Mouse (Mus musculus) liver, embryonic 12.5 days (tissue): ENCODE measurements around the gene Eif3d. TPM values are rescaled to one million over a fixed set of nuclear protein-coding genes. Genes with fewer than 3 reads are reported as not detected.

Source experiments
- ATAC-seq: fragments of 200-750 bp; cut with Nextera tagmentation; 2 replicates; pipeline ENCODE4 v1.8.0; 2017; ENCODE audit warnings: moderate number of reproducible peaks, mild to moderate bottlenecking, moderate library complexity
- H3K27ac ChIP-seq: fragments of 300-500 bp; sonication (generic); 2 replicates; pipeline ENCODE4 v1.5.1; 2016; ENCODE audit warnings: mild to moderate bottlenecking
- H3K27me3 ChIP-seq: fragments of 300-500 bp; sonication (generic); replicated peaks from 2 replicates; pipeline ENCODE4 v1.6.1; 2016; ENCODE audit warnings: mild to moderate bottlenecking, moderate library complexity
- H3K36me3 ChIP-seq: fragments of 300-500 bp; sonication (generic); 2 replicates; pipeline ENCODE4 v1.6.1; 2016; ENCODE audit warnings: mild to moderate bottlenecking, moderate library complexity
- H3K4me1 ChIP-seq: fragments of 300-500 bp; sonication (generic); 2 replicates; pipeline ENCODE4 v1.6.1; 2016
- H3K4me2 ChIP-seq: fragments of 300-500 bp; sonication (generic); 2 replicates; pipeline ENCODE4 v1.6.1; 2016; ENCODE audit warnings: mild to moderate bottlenecking, moderate library complexity
- H3K4me3 ChIP-seq: fragments of 300-500 bp; sonication (generic); 2 replicates; pipeline ENCODE4 v1.5.1; 2016; ENCODE audit warnings: mild to moderate bottlenecking, moderate library complexity
- H3K9ac ChIP-seq: fragments of 300-500 bp; sonication (generic); 2 replicates; pipeline ENCODE4 v1.6.1; 2016; ENCODE audit warnings: mild to moderate bottlenecking, moderate library complexity
- H3K9me3 ChIP-seq: fragments of 300-500 bp; sonication (generic); replicated peaks from 2 replicates; pipeline ENCODE4 v1.6.1; 2016; ENCODE audit warnings: mild to moderate bottlenecking, moderate library complexity
- WGBS: fragments of 180-500 bp; shearing (Covaris S2); methylation state at CpG from one replicate; pipeline ENCODE4 v1.1.7; 2016; ENCODE audit not compliant: insufficient replicate concordance; 5-methylcytosine and 5-hydroxymethylcytosine counted together
- polyA plus RNA-seq: library from polyadenylated mRNA; unstranded; fragments of >200 nt; fragmentation: Nextera tagmentation; extraction: Ambion mirVana; gene quantifications from 2 replicates; pipeline ENCODE4 v1.2.1, GENCODE M21; 2016

The Eif3d gene
- polyA plus RNA-seq, 1 experiment from 2014 or later, result 271 TPM

DNA sequence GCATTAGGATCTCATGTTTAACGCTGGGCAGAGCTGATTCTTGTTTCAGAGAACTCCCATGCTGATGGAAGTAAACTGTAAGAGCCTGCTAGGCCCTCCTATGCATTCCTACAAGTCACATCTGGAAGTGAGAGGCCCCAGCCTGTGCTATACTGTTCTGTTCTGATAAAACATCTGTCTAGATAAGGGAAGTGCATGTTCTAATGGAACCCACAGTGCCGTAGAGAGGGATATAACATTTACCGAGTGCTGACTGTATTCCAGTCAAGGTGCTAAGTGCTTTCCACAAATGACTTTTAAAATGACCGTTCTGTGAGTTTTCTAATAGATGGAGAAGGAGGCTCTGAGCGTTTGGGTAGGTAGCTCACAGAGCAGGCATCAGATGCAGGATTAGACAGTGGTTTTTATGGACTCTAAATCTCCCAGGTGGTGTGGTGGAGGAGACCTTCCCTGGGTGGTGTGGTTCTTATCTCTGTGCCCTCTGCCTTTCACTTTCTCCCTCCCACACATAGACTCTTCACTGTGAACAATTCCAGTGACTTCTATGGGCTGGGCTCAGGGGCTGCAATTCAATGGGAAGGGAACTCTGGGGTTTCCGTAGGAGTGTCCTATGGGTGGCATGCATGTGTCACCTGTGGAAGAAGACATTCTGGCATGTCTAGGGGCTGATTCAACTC is 3.7 kb upstream of the Eif3d start:
- Histone ChIP-seq H3K9me3 (no peaks in the 10 kb centered on the region), H3K36me3 (no peaks in the 10 kb centered on the region; the same call in 1 of the 2 replicates), H3K9ac (peak overlapping the region; percentile 61), H3K4me2 (peak overlapping the region; percentile 64), H3K27ac (peak overlapping the region; percentile 96), H3K4me3 (peak overlapping the region; percentile 17), H3K4me1 (peaks cover 76% of the 10 kb centered on the region), H3K27me3 (peaks cover 4% of the 10 kb centered on the region)
- 34% methylated on average over 6 of the region's 6 CpGs for WGBS
- ATAC-seq, result peak; percentile 90

GRCm38 (mm10) chr15:77969940-77970469 is 608 bp downstream of the Eif3d start:
- no peaks in the 10 kb centered on the region for H3K27me3 ChIP-seq
- H3K4me3 ChIP-seq, result peak overlapping the region; percentile 86
- peak overlapping the region; percentile 96 for H3K27ac ChIP-seq
- H3K4me2 ChIP-seq, result peak overlapping the region; percentile 83
- no peaks in the 10 kb centered on the region for H3K9me3 ChIP-seq
- peak overlapping the region; percentile 95 for H3K9ac ChIP-seq
- H3K36me3 ChIP-seq, result peaks cover 42% of the 10 kb centered on the region
- under 1% methylated on average over 15 of the region's 15 CpGs for WGBS
- H3K4me1 ChIP-seq, result peaks cover 85% of the 10 kb centered on the region
- ATAC-seq, result 0 out of 2 replicates have a peak, but pooled peaks have one; percentile 0

DNA sequence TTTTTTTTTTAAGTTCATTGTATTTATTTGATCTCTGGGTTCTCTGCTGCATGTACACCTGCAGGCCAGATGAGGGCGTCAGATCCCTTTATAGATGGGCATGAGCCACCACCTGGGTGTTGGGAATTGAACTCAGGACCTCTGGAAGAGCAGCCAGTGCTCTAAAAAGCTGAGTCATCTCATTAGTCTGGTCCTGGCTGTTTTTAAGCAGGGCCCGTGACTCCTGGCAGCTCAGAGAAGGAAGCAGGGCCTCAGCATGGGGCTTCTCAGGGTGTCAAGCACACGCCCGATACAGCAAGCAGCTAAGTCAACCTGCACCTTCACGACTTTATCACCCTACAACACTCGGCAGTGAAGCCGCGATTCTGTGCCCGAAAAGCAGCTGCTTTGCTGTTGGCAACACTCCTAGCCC is 5.5 kb downstream of the Eif3d start:
- peaks cover 91% of the 10 kb centered on the region for H3K36me3 ChIP-seq
- peaks cover 55% of the 10 kb centered on the region for H3K4me1 ChIP-seq
- no peaks in the 10 kb centered on the region for H3K9me3 ChIP-seq
- peak overlapping the region; percentile 48 for H3K4me2 ChIP-seq
- ATAC-seq, result peak; percentile 90
- no peak overlapping the region for H3K4me3 ChIP-seq
- no peaks in the 10 kb centered on the region for H3K27me3 ChIP-seq
- H3K9ac ChIP-seq, result peak overlapping the region; percentile 56
- WGBS, result 29% methylated on average over 9 of the region's 9 CpGs
- H3K27ac ChIP-seq, result peak overlapping the region; percentile 96

GRCm38 (mm10) chr15:77962447-77962846 is 8.2 kb downstream of the Eif3d start:
- Histone ChIP-seq H3K4me1 (peaks cover 36% of the 10 kb centered on the region), H3K4me3 (no peak overlapping the region)
- WGBS, result 92% methylated on average over 5 of the region's 5 CpGs

GRCm38 (mm10) chr15:77960693-77961092 is 9.9 kb downstream of the Eif3d start:
- Histone ChIP-seq H3K4me1 (peaks cover 36% of the 10 kb centered on the region), H3K9me3 (no peaks in the 10 kb centered on the region), H3K36me3 (peaks cover 77% of the 10 kb centered on the region), H3K9ac (no peak overlapping the region), H3K4me3 (no peak overlapping the region), H3K4me2 (no peak overlapping the region), H3K27ac (no peak overlapping the region), H3K27me3 (peaks cover 21% of the 10 kb centered on the region)
- 84% methylated on average over 6 of the region's 6 CpGs for WGBS
- ATAC-seq, result no peak

More at GRCm38 (mm10) chr15:77962447-77962846, 8.2 kb downstream of the Eif3d start:
- Histone ChIP-seq H3K27ac (no peak overlapping the region), H3K9ac (no peak overlapping the region), H3K27me3 (peaks cover 4% of the 10 kb centered on the region; the same call in 1 of the 2 replicates), H3K36me3 (peaks cover 95% of the 10 kb centered on the region), H3K4me2 (no peak overlapping the region), H3K9me3 (no peaks in the 10 kb centered on the region)
- no peak for ATAC-seq

DNA sequence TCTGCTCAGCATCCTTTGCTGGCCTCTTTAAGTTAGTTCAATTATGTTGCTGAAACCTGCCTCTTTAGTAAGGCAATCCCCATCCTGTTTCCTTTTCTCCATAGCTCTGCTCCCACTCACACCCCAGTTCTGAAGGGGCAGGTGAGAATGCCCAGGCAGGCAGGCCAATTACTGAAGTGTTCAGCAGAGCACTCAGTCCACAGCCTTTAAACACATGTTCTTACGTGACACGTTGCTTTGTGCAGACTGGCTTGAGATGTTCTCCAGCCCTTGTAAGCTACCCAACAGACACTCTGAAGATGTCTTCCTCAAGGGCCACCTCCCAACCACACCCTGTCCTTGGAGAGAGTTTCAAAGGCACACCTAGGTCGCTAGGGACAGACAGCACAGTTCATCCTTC is 12.5 kb downstream of the Eif3d start:
- WGBS, result 52% methylated on average over 3 of the region's 3 CpGs
- peak overlapping the region; percentile 5; the same call in 1 of the 2 replicates for H3K27ac ChIP-seq
- no peak overlapping the region for H3K4me2 ChIP-seq
- peaks cover 27% of the 10 kb centered on the region for H3K4me1 ChIP-seq
- peaks cover 51% of the 10 kb centered on the region for H3K36me3 ChIP-seq
- ATAC-seq, result no peak; the same call in 1 of the 2 replicates
- H3K9me3 ChIP-seq, result no peaks in the 10 kb centered on the region
- H3K9ac ChIP-seq, result no peak overlapping the region
- no peak overlapping the region for H3K4me3 ChIP-seq
- H3K27me3 ChIP-seq, result peaks cover 47% of the 10 kb centered on the region

GRCm38 (mm10) chr15:77957625-77958024 is 13.0 kb downstream of the Eif3d start:
- WGBS, result 42% methylated on average over 5 of the region's 5 CpGs

DNA sequence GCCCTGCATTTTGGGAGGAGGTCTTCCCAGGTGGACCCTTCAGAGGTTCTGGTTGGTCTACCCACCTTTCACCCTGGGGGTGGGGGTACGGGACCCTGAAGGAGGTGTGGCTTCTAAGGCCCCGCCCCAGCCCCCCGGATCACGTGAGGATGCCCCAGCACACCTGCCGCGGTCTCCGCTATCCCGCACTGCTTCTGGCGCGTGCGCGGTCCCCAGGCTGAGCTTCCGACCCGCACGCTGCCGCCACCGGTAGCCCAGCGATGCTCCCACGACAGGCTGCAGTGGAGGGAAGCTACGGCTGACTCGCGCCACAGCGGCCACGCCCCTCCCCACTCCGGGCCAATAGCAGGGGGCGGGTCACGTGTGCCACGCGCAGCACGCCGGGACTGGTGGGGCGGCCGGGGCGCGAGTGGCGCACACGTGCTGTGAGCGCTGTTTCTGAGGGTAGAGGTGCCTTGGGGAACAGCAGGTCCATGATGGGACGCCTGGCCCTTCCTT is 14.2 kb downstream of the Eif3d start, which contains the start of gene Foxred2:
Gene Foxred2, minus strand, starts transcription at position 319 of the 498 bp plus-strand sequence.
- 1% methylated on average over 39 of the region's 39 CpGs for WGBS
- H3K27me3 ChIP-seq, result peaks cover 50% of the 10 kb centered on the region
- H3K9ac ChIP-seq, result peak within 1 kb of the TSS; percentile 53
- H3K36me3 ChIP-seq, result peaks cover 38% of the 10 kb centered on the region
- H3K27ac ChIP-seq, result no peak within 1 kb of the TSS
- H3K4me2 ChIP-seq, result peak within 1 kb of the TSS; percentile 80
- peaks cover 27% of the 10 kb centered on the region for H3K4me1 ChIP-seq
- peak within 1 kb of the TSS; percentile 54 for H3K4me3 ChIP-seq
- ATAC-seq, result peak; percentile 83
- no peaks in the 10 kb centered on the region for H3K9me3 ChIP-seq

More at GRCm38 (mm10) chr15:77957625-77958024, 13.0 kb downstream of the Eif3d start:
- H3K36me3 ChIP-seq, result peaks cover 46% of the 10 kb centered on the region
- H3K27me3 ChIP-seq, result peaks cover 50% of the 10 kb centered on the region
- no peaks in the 10 kb centered on the region for H3K9me3 ChIP-seq
- peaks cover 27% of the 10 kb centered on the region for H3K4me1 ChIP-seq
- no peak overlapping the region for H3K9ac ChIP-seq
- ATAC-seq, result no peak
- H3K4me2 ChIP-seq, result no peak overlapping the region
- H3K27ac ChIP-seq, result peak overlapping the region; percentile 5; the same call in 1 of the 2 replicates
- H3K4me3 ChIP-seq, result no peak overlapping the region

DNA sequence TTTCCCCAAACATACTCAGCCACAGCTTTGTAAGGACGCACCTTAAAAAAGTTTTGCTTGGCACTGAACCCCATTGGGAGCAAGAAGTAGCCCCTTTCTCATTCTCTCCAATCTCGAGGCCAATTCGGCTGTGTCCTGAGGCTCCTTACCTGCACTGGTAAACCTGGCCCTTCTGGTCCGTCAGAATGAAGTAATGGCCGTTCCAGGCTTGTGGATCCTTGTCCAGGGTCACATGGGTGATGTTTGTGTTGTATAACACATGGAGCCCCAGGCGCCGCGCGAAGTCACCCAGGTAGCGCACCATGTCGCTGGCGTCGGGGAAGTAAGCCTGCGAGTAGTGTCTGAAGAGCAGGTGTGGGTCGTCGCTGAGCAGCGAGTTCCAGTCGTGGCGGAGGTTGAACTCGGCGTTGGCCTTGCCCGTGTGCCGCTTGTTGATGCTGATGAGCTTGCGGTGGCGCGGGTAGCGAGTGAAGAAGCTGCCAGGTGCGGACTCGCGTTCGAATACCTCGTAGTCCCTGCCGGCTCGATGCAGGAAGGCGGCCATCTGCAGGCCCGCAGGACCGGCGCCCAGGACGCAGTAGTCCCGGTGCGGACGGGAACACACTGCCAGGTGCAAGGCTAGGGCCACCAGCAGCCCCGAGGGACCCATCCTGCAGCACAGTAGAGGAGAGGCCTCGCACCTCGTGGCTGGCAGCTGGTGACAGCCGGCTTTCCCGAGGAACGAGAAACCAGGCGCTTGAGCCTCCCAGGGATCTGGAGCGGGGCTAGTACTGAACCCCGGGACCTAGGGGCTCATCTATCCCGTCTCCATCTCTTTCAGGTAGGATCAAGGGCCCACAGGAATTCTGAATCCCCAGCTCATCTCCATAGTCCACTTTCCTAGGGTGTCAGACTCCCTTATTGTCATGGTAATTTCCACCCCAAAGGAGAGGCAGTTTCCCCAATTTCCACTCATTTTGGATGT is 14.9 kb downstream of the Eif3d start:
- 13% methylated on average over 52 of the region's 52 CpGs for WGBS
- Histone ChIP-seq H3K4me2 (peak overlapping the region; percentile 80), H3K27ac (no peak overlapping the region), H3K36me3 (peaks cover 30% of the 10 kb centered on the region), H3K4me1 (peaks cover 27% of the 10 kb centered on the region), H3K4me3 (peak overlapping the region; percentile 54), H3K9ac (peak overlapping the region; percentile 53), H3K9me3 (no peaks in the 10 kb centered on the region), H3K27me3 (peaks cover 50% of the 10 kb centered on the region)
- 0 out of 2 replicates have a peak, but pooled peaks have one; percentile 3 for ATAC-seq

DNA sequence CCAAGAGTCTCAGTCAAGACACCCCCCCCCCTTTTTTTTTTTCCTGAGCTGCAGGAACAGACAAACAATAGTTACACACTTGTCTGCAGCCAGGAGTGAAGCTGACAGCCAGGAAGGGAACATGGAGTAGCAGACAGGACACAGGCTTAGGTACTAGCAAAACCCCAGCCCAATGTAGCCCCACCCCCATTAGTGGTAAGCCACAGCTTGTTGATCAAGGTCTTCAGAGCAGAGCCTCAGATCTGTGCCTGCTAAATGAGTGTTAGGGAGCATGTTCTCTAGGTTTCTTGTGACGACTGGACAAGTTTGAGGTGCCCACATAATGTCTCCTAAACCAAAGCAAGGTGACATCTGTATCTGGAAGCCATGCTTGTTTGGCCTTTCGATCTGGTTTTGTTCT is 16.3 kb downstream of the Eif3d start:
- H3K27me3 ChIP-seq, result peaks cover 50% of the 10 kb centered on the region
- 61% methylated on average over 2 of the region's 2 CpGs for WGBS
- H3K27ac ChIP-seq, result no peak overlapping the region
- no peaks in the 10 kb centered on the region for H3K9me3 ChIP-seq
- H3K4me2 ChIP-seq, result no peak overlapping the region
- H3K4me3 ChIP-seq, result no peak overlapping the region
- ATAC-seq, result no peak
- H3K9ac ChIP-seq, result no peak overlapping the region
- H3K4me1 ChIP-seq, result peaks cover 27% of the 10 kb centered on the region
- peaks cover 17% of the 10 kb centered on the region for H3K36me3 ChIP-seq

DNA sequence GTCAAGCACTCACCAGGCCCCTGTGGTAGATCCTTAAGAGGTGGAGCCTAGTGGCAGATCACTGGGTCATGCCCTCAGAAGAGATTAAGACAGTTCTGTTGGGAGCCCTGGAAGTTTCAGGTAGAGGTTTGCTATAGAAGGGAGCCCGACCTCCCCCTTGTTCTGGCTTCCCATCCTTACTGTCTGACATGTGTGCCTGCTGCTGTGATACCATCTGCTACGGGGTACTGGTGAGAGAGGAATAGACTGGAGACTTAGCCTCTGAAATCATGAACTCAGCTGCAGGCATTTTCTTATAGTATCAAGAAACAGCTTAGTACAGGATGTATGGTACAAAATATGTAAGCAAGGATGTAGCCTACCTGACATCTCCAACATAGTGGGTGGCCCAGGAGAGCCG is 17.7 kb downstream of the Eif3d start:
- Histone ChIP-seq H3K9me3 (no peaks in the 10 kb centered on the region), H3K4me1 (peaks cover 27% of the 10 kb centered on the region), H3K36me3 (0 out of 2 replicates have a peak, but pooled peaks cover 3% of the 10 kb centered on the region), H3K27ac (no peak overlapping the region), H3K4me2 (no peak overlapping the region), H3K4me3 (no peak overlapping the region), H3K27me3 (peaks cover 50% of the 10 kb centered on the region), H3K9ac (no peak overlapping the region)
- WGBS, result 73% methylated on average over 3 of the region's 3 CpGs
- no peak for ATAC-seq
